Comparison of ENCODE assay signal across 12 mouse cellular contexts in genomic region chr12:107976571-107977001, GRCm38 (mm10). TPM values are rescaled to one million over a fixed set of nuclear protein-coding genes. Genes with fewer than 3 reads are reported as not detected.
A peak's percentile ranks its signal among the peaks of the same experiment; 100 is the strongest.
DNase-seq lines count a peak whose midpoint lies in the region; ATAC-seq and TF ChIP-seq lines count a peak whose summit lies in the region.
"Had no signal": no experiment of that assay in that cellular context is flagged by ENCODE, and none has a peak within 500 bp of the region (broad histone marks: within the 10 kb centered on the region; RNA-seq: fewer than 3 reads in every experiment).

No protein-coding gene starts in this region.

- peak; percentile 46; the same call in 1 of the 2 replicates for TF ChIP-seq CTCF in brain, embryonic 14.5 days (IDR thresholded peaks at IDR 0.05; ENCODE audit: borderline replicate concordance, extremely low read depth, insufficient read depth, insufficient read length)

- H3K36me3 ChIP-seq in heart, embryonic 14.5 days (ENCODE audit: control insufficient read depth, insufficient read depth, low read length): no peaks in the 10 kb centered on the region
- no peaks in the 10 kb centered on the region for H3K36me3 ChIP-seq in forebrain, embryonic 16.5 days (ENCODE audit: control insufficient read depth, insufficient read depth)
- no peaks in the 10 kb centered on the region for H3K36me3 ChIP-seq in midbrain, embryonic 12.5 days

- peak overlapping the region; percentile 95 for H3K4me2 ChIP-seq in heart, embryonic 14.5 days (ENCODE audit: low read length)
- H3K4me2 ChIP-seq in forebrain, embryonic 16.5 days (ENCODE audit: low read length): peak overlapping the region; percentile 77
- peak overlapping the region; percentile 42 for H3K4me2 ChIP-seq in midbrain, embryonic 12.5 days (replicated peaks)

- intact Hi-C loops in heart, postnatal 36 days (cut with DNase I): no loop called here

- DNase-seq in heart, postnatal 36 days: no peak
- DNase-seq in brain, embryonic 14.5 days (ENCODE audit: low read depth): peak; percentile 88
- DNase-seq in adrenal gland, postnatal 4 days (ENCODE audit: low spot score in 2 of 2): no peak
- DNase-seq in ovary, postnatal 10 days (ENCODE audit: low spot score): no peak
- DNase-seq in yolk sac, embryonic 10.5 days (ENCODE audit: low spot score): no peak
- DNase-seq: layer of hippocampus, postnatal 36 days had no signal

- no peak overlapping the region for H3K27ac ChIP-seq in heart, embryonic 14.5 days (replicated peaks in 1 of 2; ENCODE audit: control insufficient read depth in 1 of 2, insufficient read depth in 1 of 2, low read depth in 2 of 2, low read length in 2 of 2)
- H3K27ac ChIP-seq in forebrain, embryonic 16.5 days (ENCODE audit: low read length): peak overlapping the region; percentile 89
- H3K27ac ChIP-seq in midbrain, embryonic 12.5 days (replicated peaks): 0 out of 2 replicates have a peak overlapping the region, but pooled peaks have one; percentile 30

- peak overlapping the region; percentile 55; the same call in 1 of the 2 replicates for H3K9ac ChIP-seq in heart, embryonic 14.5 days (ENCODE audit: low read length)
- peak overlapping the region; percentile 56 for H3K9ac ChIP-seq in forebrain, embryonic 16.5 days (replicated peaks; ENCODE audit: low read depth, low read length)
- peak overlapping the region; percentile 35 for H3K9ac ChIP-seq in midbrain, embryonic 12.5 days (replicated peaks)

- no peaks in the 10 kb centered on the region for H3K9me3 ChIP-seq in heart, embryonic 14.5 days (ENCODE audit: control insufficient read depth, low read length)
- H3K9me3 ChIP-seq in forebrain, embryonic 16.5 days (ENCODE audit: control insufficient read depth, low read length): no peaks in the 10 kb centered on the region
- H3K9me3 ChIP-seq in midbrain, embryonic 12.5 days: no peaks in the 10 kb centered on the region

- peaks cover 40 to 74% of the 10 kb centered on the region in 2 experiments for H3K4me1 ChIP-seq in heart, embryonic 14.5 days (ENCODE audit: control insufficient read depth in 2 of 2, insufficient read depth in 2 of 2, low read length in 2 of 2)
- H3K4me1 ChIP-seq in forebrain, embryonic 16.5 days (replicated peaks; ENCODE audit: control insufficient read depth, insufficient read depth, low read length): peaks cover 98% of the 10 kb centered on the region
- peaks cover 99% of the 10 kb centered on the region for H3K4me1 ChIP-seq in midbrain, embryonic 12.5 days

- H3K4me3 ChIP-seq in heart, embryonic 14.5 days (ENCODE audit: control insufficient read depth in 1 of 2, insufficient read depth in 1 of 2, low read depth in 1 of 2, low read length in 2 of 2): peak overlapping the region in 1 of 2 experiments; percentile 16; a peak in 2 of 4 replicates
- peak overlapping the region; percentile 30 for H3K4me3 ChIP-seq in forebrain, embryonic 16.5 days (replicated peaks; ENCODE audit: low read length)
- H3K4me3 ChIP-seq in midbrain, embryonic 12.5 days: peak overlapping the region; percentile 17; the same call in 1 of the 2 replicates
- H3K4me3 ChIP-seq: myocyte had no signal

- peaks cover 3% of the 10 kb centered on the region; the same call in 1 of the 2 replicates for H3K27me3 ChIP-seq in heart, embryonic 14.5 days (ENCODE audit: control insufficient read depth, insufficient read depth, low read length)
- H3K27me3 ChIP-seq in forebrain, embryonic 16.5 days (replicated peaks; ENCODE audit: control insufficient read depth, insufficient read depth, low read length): no peaks in the 10 kb centered on the region
- H3K27me3 ChIP-seq in midbrain, embryonic 12.5 days: no peaks in the 10 kb centered on the region; the same call in 1 of the 2 replicates

- 28% methylated on average over 22 of the region's 22 CpGs for WGBS in heart, embryonic 14.5 days
- WGBS in forebrain, embryonic 16.5 days: 7% methylated on average over 22 of the region's 22 CpGs
- 13% methylated on average over 22 of the region's 22 CpGs for WGBS in midbrain, embryonic 12.5 days

- no peak for ATAC-seq in heart, embryonic 14.5 days (ENCODE audit: insufficient number of reproducible peaks, insufficient read depth, low FRiP score, low read depth)
- peak; percentile 30 for ATAC-seq in forebrain, embryonic 16.5 days
- no peak for ATAC-seq in midbrain, embryonic 12.5 days (ENCODE audit: low FRiP score, low read depth)

- TF ChIP-seq POLR2A in brain, embryonic 14.5 days (IDR thresholded peaks at IDR 0.05; ENCODE audit: borderline replicate concordance, extremely low read depth, insufficient read depth, insufficient read length, poor library complexity, severe bottlenecking): no peak

RNA-seq across cellular contexts. Expression of gene Bcl11b, which starts 26.8 kb away (rescaled TPM):
- polyA plus RNA-seq in heart, embryonic 14.5 days (2014; fragmentation: Nextera tagmentation; extraction: Ambion mirVana): 4.4 TPM in 2 replicates
- under 1 TPM; 0.76 to 0.86 TPM for total RNA-seq in heart, postnatal 36 days (2021)
- polyA plus RNA-seq in brain, embryonic 14.5 days (2012; rRNA removed): 67.1 and 73.3 TPM in 2 replicates
- polyA plus RNA-seq in forebrain, embryonic 16.5 days (2015; fragmentation: Nextera tagmentation; extraction: Ambion mirVana): 81.4 and 87.9 TPM in 2 replicates
- 16.1 and 19.5 TPM in 2 replicates for polyA plus RNA-seq in midbrain, embryonic 12.5 days (2016; fragmentation: Nextera tagmentation; extraction: Ambion mirVana)
- total RNA-seq in adrenal gland, postnatal 4 days (2021): 1 to 10 TPM; 1.4 to 2.2 TPM
- total RNA-seq: common myeloid progenitor, adult 5-6 weeks; MEL had no signal
- polyA plus RNA-seq: myocyte had no signal

Comparison
In these comparisons a context has a peak if more than half of its experiments do, and no peak if none do; other contexts are left out.
1. H3K27ac ChIP-seq: peak in forebrain, embryonic 16.5 days (single experiment) and midbrain, embryonic 12.5 days (single experiment); none in heart, embryonic 14.5 days (0 of 2).
2. H3K4me2 ChIP-seq: peak in every context shown above with its lines; median percentile 95 in heart, embryonic 14.5 days; 77 in forebrain, embryonic 16.5 days; 42 in midbrain, embryonic 12.5 days.
3. Peak in every context shown above with its lines, with median percentiles within 50 percentile points of each other: H3K9ac ChIP-seq.